Mouse (Mus musculus): Measurements from ENCODE around the gene Gm20388.

- TF ChIP-seq GATA1 (IDR thresholded peaks at IDR 0.05; ENCODE audit: low read length) (no peak), TAL1 (IDR thresholded peaks at IDR 0.05; ENCODE audit: low read length) (no peak)
These were observed 3109.4 kb downstream of the Gm20388 start for GRCm38 (mm10) chr8:123020084-123020483.

Data from erythroblast, embryonic 14.5 days (primary cell).